Mouse (Mus musculus): ENCODE data around the gene Tnnt3. TPM values are rescaled to one million over a fixed set of nuclear protein-coding genes. Genes with fewer than 3 reads are reported as not detected.

The Tnnt3 gene
- polyA plus RNA-seq (2017; shearing (Covaris generic)), result 2.7 TPM

GRCm38 (mm10) chr7:142498575-142498974, at the start of gene Tnnt3:
Tnnt3 (plus strand) TSS chr7:142498836.

GRCm38 (mm10) chr7:142460636-142461077, 38.0 kb upstream of the Tnnt3 start, which contains the start of gene Lsp1:
Lsp1 (plus strand) TSS chr7:142460809.

GRCm38 (mm10) chr7:142532671-142533058, 34.0 kb downstream of the Tnnt3 start, which contains the start of gene Mrpl23:
Mrpl23 (plus strand) TSS chr7:142532686.

Other genes starting within 250 kb of the Tnnt3 start
- gene Gm2431, start 240.5 kb upstream of the Tnnt3 start, polyA plus RNA-seq (2017; shearing (Covaris generic)), result not detected
- gene Gm4559, start 224.5 kb upstream of the Tnnt3 start, polyA plus RNA-seq (2017; shearing (Covaris generic)), result not detected
- not detected for gene Krtap5-1, start 201.7 kb upstream of the Tnnt3 start, polyA plus RNA-seq (2017; shearing (Covaris generic))
- not detected for gene Krtap5-4, start 195.3 kb upstream of the Tnnt3 start, polyA plus RNA-seq (2017; shearing (Covaris generic))
- 2.5 TPM for gene Ifitm10, start 125.1 kb upstream of the Tnnt3 start, polyA plus RNA-seq (2017; shearing (Covaris generic))
- gene Gm49369, start 116.2 kb upstream of the Tnnt3 start, polyA plus RNA-seq (2017; shearing (Covaris generic)), result not detected
- 443 TPM for gene Ctsd, start 110.8 kb upstream of the Tnnt3 start, polyA plus RNA-seq (2017; shearing (Covaris generic))
- not detected for gene Syt8, start 64.0 kb upstream of the Tnnt3 start, polyA plus RNA-seq (2017; shearing (Covaris generic))
- gene Tnni2, start 57.0 kb upstream of the Tnnt3 start, polyA plus RNA-seq (2017; shearing (Covaris generic)), result not detected
- gene Lsp1, start 38.0 kb upstream of the Tnnt3 start, polyA plus RNA-seq (2017; shearing (Covaris generic)), result 1,202 TPM
- 2.9 TPM for gene Mrpl23, start 33.9 kb downstream of the Tnnt3 start, polyA plus RNA-seq (2017; shearing (Covaris generic))
- 2.5 TPM for gene Igf2, start 168.0 kb downstream of the Tnnt3 start, polyA plus RNA-seq (2017; shearing (Covaris generic))
- not detected for gene Gm49394, start 171.1 kb downstream of the Tnnt3 start, polyA plus RNA-seq (2017; shearing (Covaris generic))
- 0.54 TPM for gene Ins2, start 244.5 kb downstream of the Tnnt3 start, polyA plus RNA-seq (2017; shearing (Covaris generic))

All from inflammation-experienced regulatory T-cells, adult 16 weeks (primary cell).